Mouse (Mus musculus) stomach, embryonic 14.5 days (tissue): ENCODE results near the gene Rara. TPM values are rescaled to one million over a fixed set of nuclear protein-coding genes. Genes with fewer than 3 reads are reported as not detected.
A peak's percentile ranks its signal among the peaks of the same experiment; 100 is the strongest.

ENCODE experiments used
- ATAC-seq: fragments of 200-750 bp; cut with Nextera tagmentation; 2 replicates; pipeline ENCODE4 v1.8.0; 2017; ENCODE audit warnings: low read depth, moderate TSS enrichment; ENCODE audit not compliant: insufficient number of reproducible peaks, insufficient read depth, low FRiP score
- H3K27ac ChIP-seq: fragments of 300-500 bp; sonication (generic); 2 replicates; pipeline ENCODE4 v1.5.1; 2014; ENCODE audit warnings: mild to moderate bottlenecking, low read length, moderate library complexity, mixed read lengths
- H3K27me3 ChIP-seq: fragments of 300-500 bp; sonication (generic); 2 replicates; pipeline ENCODE4 v1.6.1; 2014; ENCODE audit warnings: low read length, control low read depth, mixed read lengths; ENCODE audit not compliant: control insufficient read depth, insufficient read depth
- H3K36me3 ChIP-seq: fragments of 300-500 bp; sonication (generic); 2 replicates; pipeline ENCODE4 v1.6.1; 2014; ENCODE audit warnings: mild to moderate bottlenecking, control low read depth, low read length, moderate library complexity, mixed read lengths; ENCODE audit not compliant: control insufficient read depth, insufficient read depth
- H3K4me1 ChIP-seq: fragments of 300-500 bp; sonication (generic); 2 replicates; pipeline ENCODE4 v1.6.1; 2014; ENCODE audit warnings: low read length, control low read depth, mixed read lengths; ENCODE audit not compliant: control insufficient read depth, insufficient read depth
- H3K4me2 ChIP-seq: fragments of 300-500 bp; sonication (generic); replicated peaks from 2 replicates; pipeline ENCODE4 v1.6.1; 2014; ENCODE audit warnings: low read depth, low read length, control low read depth
- H3K4me3 ChIP-seq: fragments of 300-500 bp; sonication (generic); 2 replicates; pipeline ENCODE4 v1.5.1; 2014; ENCODE audit warnings: low read depth, low read length, control low read depth
- H3K9ac ChIP-seq: fragments of 300-500 bp; sonication (generic); replicated peaks from 2 replicates; pipeline ENCODE4 v1.6.1; 2014; ENCODE audit warnings: low read depth, mild to moderate bottlenecking, control low read depth, low read length, moderate library complexity, mixed read lengths
- H3K9me3 ChIP-seq: fragments of 300-500 bp; sonication (generic); 2 replicates; pipeline ENCODE4 v1.6.1; 2016; ENCODE audit warnings: low read depth, low read length, control low read depth; ENCODE audit not compliant: control insufficient read depth
- WGBS: fragments of 180-500 bp; shearing (Covaris S2); extraction: QIAGEN DNeasy Blood & Tissue Kit; methylation state at CpG from one replicate; pipeline ENCODE4 v1.1.7; 2014; 5-methylcytosine and 5-hydroxymethylcytosine counted together
- polyA plus RNA-seq: library from polyadenylated mRNA; unstranded; fragments of >200 nt; fragmentation: Nextera tagmentation; extraction: Ambion mirVana; gene quantifications from 2 replicates; pipeline ENCODE4 v1.2.1, GENCODE M21; 2014

Rara gene
- polyA plus RNA-seq, 1 experiment from 2014 or later: 54.0 TPM

DNA sequence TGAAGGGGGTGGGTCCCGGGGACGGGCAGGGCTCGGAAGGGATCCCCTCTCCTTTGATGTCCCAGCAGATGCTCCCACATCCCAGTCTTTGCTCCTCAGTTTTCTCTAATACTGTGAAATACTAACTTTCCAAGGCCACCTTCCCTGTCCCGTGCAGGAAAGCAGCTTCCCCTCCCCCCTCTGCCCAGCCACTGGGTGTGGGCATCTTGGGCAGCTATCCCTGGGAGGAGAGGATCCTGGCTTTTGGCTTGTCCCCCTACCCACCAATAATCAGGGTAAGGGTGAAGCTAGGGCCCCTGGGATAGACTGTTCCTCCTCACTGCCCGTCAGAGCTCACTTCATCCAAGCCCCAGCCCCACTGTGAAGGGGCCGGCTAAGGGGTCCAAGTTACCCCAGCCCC lies 46.6 kb downstream of the Rara start:
- no peaks in the 10 kb centered on the region for H3K9me3 ChIP-seq
- ATAC-seq: no peak
- no peak overlapping the region for H3K4me2 ChIP-seq
- peaks cover 25% of the 10 kb centered on the region for H3K4me1 ChIP-seq
- WGBS: 78% methylated on average over 6 of the region's 6 CpGs
- H3K36me3 ChIP-seq: peaks cover 53% of the 10 kb centered on the region
- no peak overlapping the region for H3K27ac ChIP-seq
- no peak overlapping the region for H3K9ac ChIP-seq
- no peaks in the 10 kb centered on the region for H3K27me3 ChIP-seq
- no peak overlapping the region for H3K4me3 ChIP-seq

GRCm38 (mm10) chr11:98974871-98975719 lies 47.5 kb downstream of the Rara start:
- Histone ChIP-seq H3K4me1 (peaks cover 16% of the 10 kb centered on the region), H3K27me3 (no peaks in the 10 kb centered on the region), H3K4me2 (no peak overlapping the region), H3K36me3 (peaks cover 48% of the 10 kb centered on the region), H3K9ac (no peak overlapping the region), H3K9me3 (no peaks in the 10 kb centered on the region), H3K4me3 (no peak overlapping the region), H3K27ac (no peak overlapping the region)
- WGBS: 47% methylated on average over 5 of the region's 5 CpGs
- no peak for ATAC-seq

- Histone ChIP-seq H3K4me3 (no peak overlapping the region), H3K4me1 (peaks cover 11% of the 10 kb centered on the region; the same call in 1 of the 2 replicates), H3K36me3 (peaks cover 13% of the 10 kb centered on the region), H3K9me3 (no peaks in the 10 kb centered on the region), H3K27ac (no peak overlapping the region), H3K9ac (no peak overlapping the region), H3K4me2 (no peak overlapping the region), H3K27me3 (no peaks in the 10 kb centered on the region)
- no peak for ATAC-seq
- 54% methylated on average over 15 of the region's 15 CpGs for WGBS
Observed at GRCm38 (mm10) chr11:98978526-98979148, 51.0 kb downstream of the Rara start.

GRCm38 (mm10) chr11:98979356-98979755 lies 51.7 kb downstream of the Rara start:
- Histone ChIP-seq H3K27me3 (no peaks in the 10 kb centered on the region), H3K9me3 (no peaks in the 10 kb centered on the region), H3K36me3 (peaks cover 6% of the 10 kb centered on the region; the same call in 1 of the 2 replicates), H3K4me3 (no peak overlapping the region), H3K4me2 (no peak overlapping the region), H3K27ac (no peak overlapping the region), H3K9ac (no peak overlapping the region), H3K4me1 (peaks cover 11% of the 10 kb centered on the region; the same call in 1 of the 2 replicates)
- WGBS: 81% methylated on average over 4 of the region's 5 CpGs
- no peak for ATAC-seq

GRCm38 (mm10) chr11:98981289-98981996 lies 53.8 kb downstream of the Rara start:
- 35% methylated on average over 20 of the region's 20 CpGs for WGBS
- Histone ChIP-seq H3K9me3 (no peaks in the 10 kb centered on the region), H3K4me1 (peaks cover 11% of the 10 kb centered on the region; the same call in 1 of the 2 replicates), H3K27ac (no peak overlapping the region), H3K36me3 (no peaks in the 10 kb centered on the region), H3K27me3 (no peaks in the 10 kb centered on the region), H3K4me3 (peak overlapping the region; percentile 53), H3K9ac (peak overlapping the region; percentile 22; the same call in 1 of the 2 replicates), H3K4me2 (peak overlapping the region; percentile 97)
- ATAC-seq: 0 out of 2 replicates have a peak, but pooled peaks have one; percentile 17

- H3K27ac ChIP-seq: no peak overlapping the region
- WGBS: under 1% methylated on average over 88 of the region's 94 CpGs
Observed at GRCm38 (mm10) chr11:98981997-98982772, 54.6 kb downstream of the Rara start.

DNA sequence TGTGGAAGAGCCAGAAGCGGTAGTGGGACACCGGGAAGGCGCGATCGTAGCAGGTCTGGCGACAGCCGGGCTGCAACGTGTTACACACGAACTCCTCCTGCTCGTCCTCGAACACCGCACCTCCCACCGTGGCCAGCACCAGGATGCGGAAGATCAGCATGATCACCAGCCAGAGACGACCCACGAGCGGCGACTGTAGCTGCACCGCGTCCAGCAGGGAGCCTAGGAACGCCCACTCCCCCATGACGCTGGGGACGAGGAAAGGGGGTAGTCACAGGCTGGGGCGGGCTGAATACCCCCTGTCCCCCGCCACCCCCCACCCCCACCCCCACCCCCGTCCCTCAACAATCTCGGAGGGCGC lies 55.1 kb downstream of the Rara start, which contains the start of gene Gjd3:
Gene Gjd3 (minus strand): TSS at position 244 of the 361 bp plus-strand sequence.
- Histone ChIP-seq H3K27ac (no peak within 1 kb of the TSS), H3K9ac (peak within 1 kb of the TSS; percentile 22), H3K36me3 (no peaks in the 10 kb centered on the region), H3K4me2 (peak within 1 kb of the TSS; percentile 97), H3K4me3 (peak within 1 kb of the TSS; percentile 53), H3K9me3 (no peaks in the 10 kb centered on the region), H3K27me3 (no peaks in the 10 kb centered on the region), H3K4me1 (peaks cover 11% of the 10 kb centered on the region; the same call in 1 of the 2 replicates)
- WGBS: 1% methylated on average over 28 of the region's 28 CpGs
- 0 out of 2 replicates have a peak, but pooled peaks have one; percentile 15 for ATAC-seq

More at GRCm38 (mm10) chr11:98981997-98982772, 54.6 kb downstream of the Rara start:
- no peaks in the 10 kb centered on the region for H3K36me3 ChIP-seq
- peak overlapping the region; percentile 97 for H3K4me2 ChIP-seq
- peak; percentile 71 for ATAC-seq
- H3K4me3 ChIP-seq: peak overlapping the region; percentile 53
- H3K9ac ChIP-seq: peak overlapping the region; percentile 22
- H3K9me3 ChIP-seq: no peaks in the 10 kb centered on the region
- H3K27me3 ChIP-seq: no peaks in the 10 kb centered on the region
- peaks cover 11% of the 10 kb centered on the region; the same call in 1 of the 2 replicates for H3K4me1 ChIP-seq
